Mouse (Mus musculus) left cerebral cortex, postnatal 4 days (tissue): ENCODE measurements around the gene Lpcat1. TPM values are rescaled to one million over a fixed set of nuclear protein-coding genes. Genes with fewer than 3 reads are reported as not detected.
A peak's percentile ranks its signal among the peaks of the same experiment; 100 is the strongest.

Source experiments
- DNase-seq: peaks from one replicate; pipeline ENCODE4 v3.0.0-alpha.2; 2022
- intact Hi-C: fragments of 180-260 bp; cut with DNase I; formaldehyde crosslinking; loops from one replicate; pipeline ENCODE4 v1.15.1; 2025
- total RNA-seq, 2 experiments: library from RNA; stranded (reverse); gene quantifications; 2 replicates each; pipeline ENCODE4 v1.2.3; 2021

The Lpcat1 gene
- total RNA-seq, 2 experiments from 2014 or later: 95.5 to 106 TPM

DNA sequence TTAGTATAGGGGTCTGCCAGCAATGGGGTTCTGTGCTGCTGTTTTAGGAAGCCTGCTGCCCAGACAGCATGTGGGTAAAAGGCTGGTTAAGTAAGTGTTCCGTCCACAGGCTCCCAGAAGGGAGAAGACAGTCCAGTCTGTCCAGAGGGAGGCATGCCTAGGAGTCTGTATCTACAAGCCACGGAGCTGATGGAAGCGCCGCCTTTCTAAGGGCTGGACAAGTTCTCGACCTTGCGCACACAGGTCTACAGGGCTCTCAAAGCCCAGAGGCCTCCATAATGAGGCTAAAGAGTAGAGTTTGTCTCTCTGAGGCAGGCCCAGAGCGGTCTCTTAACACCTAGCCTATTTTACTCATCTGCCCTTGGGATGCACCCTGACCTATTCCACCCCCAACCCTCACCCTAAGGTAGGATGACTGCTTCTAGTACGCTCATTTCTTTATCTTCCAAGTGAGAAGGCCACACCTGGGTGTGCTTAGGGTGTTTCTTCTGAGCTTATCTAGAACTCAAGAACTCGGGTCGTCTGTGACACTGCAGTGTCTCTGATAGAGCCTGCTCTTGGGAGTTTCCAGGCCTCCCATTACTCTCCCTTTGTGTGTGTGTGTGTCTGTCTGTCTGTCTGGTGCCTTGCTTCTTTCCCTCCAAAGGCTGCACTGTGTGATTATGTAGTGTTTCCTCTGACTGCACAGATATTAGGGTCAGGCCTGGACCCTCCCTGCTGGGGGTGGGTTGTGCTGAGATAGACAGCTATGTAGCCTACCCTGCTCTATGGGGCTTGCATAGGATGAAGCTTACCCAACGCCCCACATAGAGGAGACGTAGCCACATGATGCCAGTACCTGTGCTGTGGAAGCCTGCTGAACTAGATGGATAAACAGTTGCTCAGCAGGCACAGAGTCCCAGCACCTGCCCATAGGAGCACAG lies 8.3 kb downstream of the Lpcat1 start:
- intact Hi-C loops: no loop called here
- no peak for DNase-seq

DNA sequence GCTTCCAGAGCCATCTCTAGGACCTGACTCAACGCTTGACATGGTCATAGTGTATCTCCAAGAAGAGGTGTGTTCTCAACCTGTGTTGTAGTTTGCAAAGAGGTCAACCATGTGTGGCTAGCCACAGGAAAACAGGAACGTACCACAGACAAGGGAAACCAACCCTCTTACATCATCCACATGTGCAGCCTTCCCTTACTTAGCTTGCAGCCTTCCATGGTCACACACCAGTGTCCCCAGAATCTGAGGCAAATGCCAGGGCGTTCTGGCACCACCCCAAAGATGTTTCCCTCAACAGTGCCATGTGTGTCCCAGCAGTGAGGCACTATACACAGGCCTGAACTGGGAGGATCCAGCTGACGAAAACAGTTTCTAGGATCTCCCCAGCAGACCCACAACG lies 9.3 kb downstream of the Lpcat1 start:
- intact Hi-C loops: no loop called here
- peak; percentile 26 for DNase-seq

DNA sequence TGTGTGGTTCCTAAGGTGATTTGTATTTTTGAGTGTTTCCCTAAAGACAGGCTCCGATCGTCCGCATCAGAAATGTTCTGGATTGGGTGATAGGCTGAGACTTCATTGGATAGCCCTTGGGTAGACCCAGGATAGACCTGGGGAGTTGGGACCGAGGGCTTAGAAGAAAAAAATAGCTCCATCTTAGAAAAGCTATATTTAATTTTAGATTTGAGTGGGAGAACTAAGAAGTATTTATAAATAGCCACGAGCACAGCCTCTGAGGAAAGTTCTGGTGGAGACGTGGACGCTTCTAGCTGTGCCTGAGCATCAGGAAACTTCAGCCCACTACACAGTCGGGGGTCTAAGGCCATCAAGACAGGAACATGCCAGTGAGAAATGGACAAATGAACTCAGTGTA lies 9.8 kb downstream of the Lpcat1 start:
- DNase-seq: no peak

DNA sequence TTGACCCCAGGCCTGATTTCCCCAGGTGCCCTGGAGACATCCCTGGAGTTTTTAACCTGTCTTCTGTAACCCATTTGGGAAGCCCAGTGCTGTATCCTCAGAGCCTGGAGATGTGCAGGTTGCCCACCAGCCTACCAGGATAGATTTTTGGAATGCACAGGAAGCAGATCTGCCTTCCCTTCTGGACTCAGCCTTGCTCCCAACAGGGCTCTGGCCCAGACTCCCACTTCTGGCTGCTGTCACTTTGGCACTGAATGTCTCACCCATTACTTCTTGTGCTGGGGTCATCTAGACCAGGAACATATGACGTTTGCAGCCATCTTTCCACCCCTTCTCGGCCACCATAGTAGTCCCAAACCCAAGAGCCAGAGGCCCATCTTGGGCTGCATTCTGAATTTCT lies 10.8 kb downstream of the Lpcat1 start:
- DNase-seq: peak; percentile 41
- intact Hi-C loops: no loop called here

More for the DNA sequence above, 9.8 kb downstream of the Lpcat1 start:
- intact Hi-C loops: no loop called here

DNA sequence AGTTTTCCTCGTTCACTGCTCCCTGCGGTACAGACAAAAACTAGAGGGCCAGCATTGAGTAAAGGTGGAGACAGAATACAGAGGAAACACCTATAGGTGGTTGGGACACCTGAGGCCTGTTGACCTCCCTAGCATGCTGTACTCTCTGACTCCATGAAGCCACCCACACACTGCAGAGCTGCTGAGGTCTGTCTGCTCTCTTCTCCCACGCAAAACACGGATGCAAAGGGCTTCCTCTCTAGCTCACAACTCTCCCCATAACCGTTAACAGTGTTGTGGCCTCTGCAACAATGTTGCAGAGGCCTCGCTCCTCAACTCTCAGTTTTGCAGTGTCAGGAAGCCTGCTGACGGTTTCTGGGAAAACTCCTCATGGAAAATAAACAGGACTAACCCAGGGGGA lies 15.5 kb downstream of the Lpcat1 start:
- intact Hi-C loops: no loop called here
- no peak for DNase-seq

DNA sequence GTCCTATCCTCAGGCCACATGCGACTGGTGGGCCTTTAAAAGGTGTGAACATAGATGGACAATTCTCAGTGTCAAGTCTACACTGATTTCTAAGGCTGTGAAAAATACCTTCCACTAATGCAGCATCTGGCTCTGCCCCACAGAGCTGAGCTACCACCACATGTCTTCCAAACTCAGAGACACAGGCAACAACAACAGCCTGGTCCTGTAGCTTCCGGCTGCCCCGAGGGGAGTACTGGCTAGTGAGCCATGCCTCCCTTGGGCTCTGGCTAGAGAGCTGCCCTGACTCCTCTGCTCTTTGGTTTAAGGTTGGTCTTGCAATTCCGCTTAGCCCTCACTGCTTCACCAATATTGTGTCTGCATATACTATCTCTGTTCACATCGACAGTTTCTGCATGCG lies 16.3 kb downstream of the Lpcat1 start:
- DNase-seq: no peak
- intact Hi-C loops: no loop called here

DNA sequence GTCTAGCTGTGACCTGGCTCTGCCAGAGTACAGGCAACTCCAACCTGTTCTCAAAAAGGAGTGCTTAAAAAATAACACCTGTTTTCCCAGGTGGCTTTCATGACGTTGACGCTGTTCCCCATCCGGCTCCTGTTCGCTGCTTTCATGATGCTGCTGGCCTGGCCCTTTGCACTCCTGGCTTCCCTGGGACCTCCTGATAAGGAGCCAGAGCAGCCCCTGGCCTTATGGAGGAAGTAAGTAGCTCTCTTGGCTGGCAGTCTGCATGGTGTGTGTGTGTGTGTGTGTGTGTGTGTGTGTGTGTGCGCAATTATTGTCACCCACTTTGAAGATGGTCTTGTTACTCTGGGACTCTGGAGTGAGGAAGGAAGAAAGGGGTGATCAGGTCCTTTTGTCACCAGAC lies 17.2 kb downstream of the Lpcat1 start:
- intact Hi-C loops: no loop called here
- DNase-seq: no peak

- no peak for DNase-seq
- intact Hi-C loops: no loop called here
Observed at GRCm38 (mm10) chr13:73488105-73488504, 21.1 kb downstream of the Lpcat1 start.

- no peak for DNase-seq
- intact Hi-C loops: no loop called here
Observed at GRCm38 (mm10) chr13:73488707-73489106, 21.7 kb downstream of the Lpcat1 start.

- intact Hi-C loops: no loop called here
- DNase-seq: no peak
Observed at GRCm38 (mm10) chr13:73489986-73490385, 23.0 kb downstream of the Lpcat1 start.

DNA sequence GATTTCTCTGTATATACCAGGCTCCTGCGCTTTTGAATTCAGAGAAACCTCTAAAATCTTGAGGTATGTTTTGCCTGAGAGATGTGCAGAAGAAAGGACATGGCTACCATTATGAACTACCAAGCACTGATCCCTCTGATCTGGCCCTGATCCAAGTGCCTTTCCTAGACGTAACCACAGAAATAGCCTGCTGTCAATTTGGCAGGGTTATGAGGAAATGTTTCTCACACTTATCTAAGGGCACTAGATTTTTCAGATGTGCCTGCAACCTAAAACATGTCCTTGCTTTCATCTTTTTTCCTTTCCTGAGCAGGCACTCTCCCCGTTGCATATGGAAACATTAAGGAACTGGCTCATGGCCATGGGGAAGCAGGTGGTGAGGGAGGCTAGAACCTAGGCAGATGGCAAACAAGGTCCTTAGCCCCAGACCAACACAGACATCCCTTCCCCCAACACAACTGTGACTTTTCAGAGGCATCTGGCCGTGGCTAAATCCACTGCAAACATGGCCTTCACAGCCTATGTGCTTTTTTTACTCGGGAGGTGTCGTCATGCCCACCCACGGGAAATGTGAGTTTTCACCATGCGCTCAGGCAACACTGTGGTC lies 23.7 kb downstream of the Lpcat1 start:
- intact Hi-C loops: no loop called here
- peak; percentile 83 for DNase-seq

DNA sequence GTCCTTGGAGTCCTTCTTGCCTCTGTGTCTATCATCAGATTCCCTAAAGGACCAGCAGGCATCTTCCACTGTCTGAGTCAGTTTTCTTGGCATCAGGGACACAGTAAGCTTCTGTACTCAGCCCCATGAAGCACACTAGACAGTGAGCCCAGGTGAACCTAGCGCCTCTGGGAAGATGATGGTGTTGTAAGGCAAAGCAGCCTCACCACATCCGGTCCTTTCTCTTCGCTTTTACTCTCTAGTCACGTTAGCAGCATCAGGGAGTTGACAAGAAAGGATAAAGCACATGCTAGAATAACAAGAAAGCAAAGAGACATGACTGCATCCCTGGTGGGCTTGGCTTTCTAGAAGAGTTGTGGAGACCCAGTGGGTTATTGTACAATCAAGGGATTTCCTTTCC lies 26.2 kb downstream of the Lpcat1 start:
- no peak for DNase-seq
- intact Hi-C loops: no loop called here

- DNase-seq: no peak
- intact Hi-C loops: no loop called here
Observed at GRCm38 (mm10) chr13:73494528-73494927, 27.5 kb downstream of the Lpcat1 start.

GRCm38 (mm10) chr13:73496137-73496536 lies 29.1 kb downstream of the Lpcat1 start:
- no peak for DNase-seq
- intact Hi-C loops: no loop called here

DNA sequence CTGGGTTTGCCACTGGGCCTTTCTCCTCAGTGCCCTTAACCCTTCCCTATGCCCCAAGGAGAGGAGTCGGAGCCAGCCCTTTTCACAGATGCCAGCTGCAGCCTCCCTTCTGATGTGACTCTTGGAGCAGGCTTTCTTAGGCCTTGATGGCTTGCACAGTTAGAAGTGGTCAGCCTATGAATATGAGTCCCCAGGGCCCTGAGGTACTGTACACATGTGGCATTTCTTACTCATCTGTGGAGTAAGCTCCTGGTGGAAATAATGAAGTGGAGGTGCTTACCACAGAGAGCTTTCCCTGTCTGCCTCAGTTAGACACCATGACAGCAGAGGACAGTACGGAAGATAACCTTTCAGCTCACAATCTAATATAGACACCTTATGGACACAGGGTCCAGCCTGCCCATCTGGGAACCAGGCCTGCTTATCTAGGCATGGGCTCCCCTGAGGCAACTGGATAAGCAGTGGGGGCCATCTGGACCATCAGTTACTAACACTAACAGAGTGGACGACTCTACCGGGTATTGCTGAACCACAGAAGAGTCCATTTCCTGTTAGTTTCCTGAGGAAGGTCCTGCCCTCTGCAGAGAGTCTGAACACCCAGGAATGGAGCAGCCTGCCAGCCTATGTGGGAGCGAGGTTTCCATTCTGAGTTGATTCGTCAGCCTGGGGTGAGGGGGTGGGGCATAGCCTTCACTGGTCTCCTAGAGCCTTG lies 33.1 kb downstream of the Lpcat1 start:
- DNase-seq: no peak
- intact Hi-C loops: no loop called here

DNA sequence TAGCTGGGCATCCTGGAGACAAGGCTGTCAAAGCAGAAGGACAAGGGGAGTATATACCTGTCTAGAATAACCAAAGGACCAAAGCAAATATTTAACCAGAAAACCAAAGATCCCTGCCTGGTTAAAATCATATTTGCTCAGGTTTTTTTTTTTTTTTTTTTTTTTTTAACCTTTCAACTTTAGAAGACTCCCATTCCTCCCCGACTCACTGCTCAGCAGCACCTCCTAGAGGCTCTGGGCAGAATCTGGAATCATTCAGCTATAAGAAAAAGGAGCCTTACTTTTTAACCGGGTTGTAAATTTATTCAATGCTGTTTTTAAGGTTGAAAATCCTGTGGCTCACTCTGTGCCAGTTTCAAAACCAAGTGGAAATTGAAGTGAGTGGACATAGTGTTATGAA lies 35.7 kb downstream of the Lpcat1 start:
- intact Hi-C loops: no loop called here

GRCm38 (mm10) chr13:73505686-73506467 lies 38.9 kb downstream of the Lpcat1 start:
- peak; percentile 87 for DNase-seq

More for the DNA sequence above, 35.7 kb downstream of the Lpcat1 start:
- DNase-seq: peak; percentile 24

DNA sequence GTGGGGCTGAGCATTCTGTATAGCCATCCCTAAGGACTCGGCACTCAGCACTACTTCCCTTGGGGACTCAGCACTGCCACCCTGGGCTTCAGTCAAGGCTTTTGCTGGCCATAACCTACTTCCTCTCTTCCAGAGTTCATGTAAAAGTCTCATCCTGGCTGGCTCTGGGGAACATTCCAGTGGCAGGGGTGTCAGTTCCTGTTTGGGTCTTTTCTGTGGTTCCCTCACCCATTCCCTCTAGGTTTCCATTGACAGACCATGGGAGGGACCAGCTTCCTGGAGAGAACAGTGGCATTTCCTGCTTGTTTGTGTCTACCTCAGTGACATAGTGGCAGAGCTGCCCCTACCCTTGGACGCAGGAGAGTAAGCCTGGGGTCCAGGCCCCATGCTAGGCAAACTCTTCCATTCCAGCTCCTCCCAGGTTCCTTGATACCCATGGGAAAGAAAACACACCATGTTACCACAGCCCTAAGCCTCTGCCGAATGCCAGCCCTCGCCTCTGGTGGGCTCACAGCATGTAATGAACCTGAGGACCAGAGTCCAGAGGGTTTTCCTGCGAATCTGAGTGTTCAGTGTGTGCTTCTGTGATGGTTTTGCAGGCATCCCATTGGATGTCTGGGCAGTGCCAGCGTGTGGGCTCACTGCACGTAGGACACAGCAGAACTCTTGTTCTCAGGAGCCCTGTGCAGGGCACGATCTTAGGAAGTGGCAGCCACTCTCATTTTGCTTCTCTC lies 42.0 kb downstream of the Lpcat1 start:
- no peak for DNase-seq
- intact Hi-C loops: loop anchor here (5.0 kb wide), 1 partner anchor 82 kb away; no protein-coding TSS in a partner anchor

More at GRCm38 (mm10) chr13:73505686-73506467, 38.9 kb downstream of the Lpcat1 start:
- intact Hi-C loops: loop anchor here (5.0 kb wide), 1 partner anchor 79 kb away; no protein-coding TSS in a partner anchor

- intact Hi-C loops: loop anchor here (5.0 kb wide), 2 partner anchors 83 to 97 kb away; no protein-coding TSS in a partner anchor
- DNase-seq: peak; percentile 38
Observed at GRCm38 (mm10) chr13:73509869-73510268, 42.9 kb downstream of the Lpcat1 start.
